Mouse (Mus musculus) activated CD4-positive, CD25-positive, alpha-beta regulatory T cell, adult 4 months (primary cell): Measurements from ENCODE around the gene Polr2h. TPM values are rescaled to one million over a fixed set of nuclear protein-coding genes. Genes with fewer than 3 reads are reported as not detected.

Experiments
- ATAC-seq: one replicate; pipeline ENCODE4 v1.8.0; 2017
- polyA plus RNA-seq, 2 experiments: library from polyadenylated mRNA; unstranded; fragments of 100-300 nt; shearing (Covaris generic); gene quantifications; one replicate each; pipeline ENCODE4 v1.2.1; 2017

The Polr2h gene
- polyA plus RNA-seq, 2 experiments from 2014 or later: 72.6 to 80.2 TPM

- ATAC-seq: no peak
These were observed 5.8 kb downstream of the Polr2h start for GRCm38 (mm10) chr16:20723247-20723646.

GRCm38 (mm10) chr16:20724338-20724748, 6.9 kb downstream of the Polr2h start:
- peak; percentile 49 for ATAC-seq

GRCm38 (mm10) chr16:20725321-20725720, 7.9 kb downstream of the Polr2h start:
- ATAC-seq: no peak

DNA sequence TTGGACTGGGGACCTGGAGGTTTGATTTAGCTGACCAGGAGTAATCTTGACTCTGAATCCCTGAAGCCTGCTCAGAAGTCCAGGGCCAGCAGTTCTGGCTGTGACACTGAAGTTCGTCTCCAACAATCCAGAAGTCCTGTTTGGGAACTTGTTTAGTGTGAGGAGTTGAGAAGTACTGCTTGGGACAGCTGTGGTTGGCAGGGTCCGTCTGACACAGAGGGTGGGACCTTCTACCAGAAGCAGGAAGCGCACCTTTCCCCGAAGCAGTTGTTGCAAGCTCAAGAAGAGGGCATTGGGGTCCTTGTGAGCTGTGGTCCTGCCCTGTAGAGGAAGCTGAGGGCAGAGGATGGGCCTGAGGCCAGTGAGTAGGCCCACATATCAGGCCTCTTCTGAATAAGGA, 8.3 kb downstream of the Polr2h start:
- ATAC-seq: no peak

GRCm38 (mm10) chr16:20726384-20726783, 8.9 kb downstream of the Polr2h start:
- ATAC-seq: no peak

DNA sequence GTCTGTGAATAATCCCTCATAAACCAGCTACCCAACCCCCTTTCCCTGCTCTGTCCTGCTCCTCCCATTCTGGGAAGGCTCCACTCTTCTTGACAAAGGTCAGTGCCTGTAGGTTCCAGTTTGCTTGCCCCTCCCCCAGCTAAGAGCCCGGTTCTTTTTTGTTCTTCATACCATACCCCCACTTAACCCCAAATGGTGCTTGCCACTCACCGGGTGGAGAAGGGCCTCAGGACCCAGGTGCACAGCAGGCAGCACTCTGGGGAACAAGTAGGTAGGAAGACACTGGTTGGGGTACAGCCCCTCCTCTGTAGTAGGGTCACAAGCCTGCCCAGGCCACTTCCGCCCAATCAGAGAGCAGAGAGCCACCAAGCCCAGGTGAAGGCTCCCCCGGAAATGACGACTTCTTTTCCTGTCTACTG, 12.8 kb downstream of the Polr2h start:
- no peak for ATAC-seq

- no peak for ATAC-seq
These were observed 14.2 kb downstream of the Polr2h start for GRCm38 (mm10) chr16:20731688-20732087.

DNA sequence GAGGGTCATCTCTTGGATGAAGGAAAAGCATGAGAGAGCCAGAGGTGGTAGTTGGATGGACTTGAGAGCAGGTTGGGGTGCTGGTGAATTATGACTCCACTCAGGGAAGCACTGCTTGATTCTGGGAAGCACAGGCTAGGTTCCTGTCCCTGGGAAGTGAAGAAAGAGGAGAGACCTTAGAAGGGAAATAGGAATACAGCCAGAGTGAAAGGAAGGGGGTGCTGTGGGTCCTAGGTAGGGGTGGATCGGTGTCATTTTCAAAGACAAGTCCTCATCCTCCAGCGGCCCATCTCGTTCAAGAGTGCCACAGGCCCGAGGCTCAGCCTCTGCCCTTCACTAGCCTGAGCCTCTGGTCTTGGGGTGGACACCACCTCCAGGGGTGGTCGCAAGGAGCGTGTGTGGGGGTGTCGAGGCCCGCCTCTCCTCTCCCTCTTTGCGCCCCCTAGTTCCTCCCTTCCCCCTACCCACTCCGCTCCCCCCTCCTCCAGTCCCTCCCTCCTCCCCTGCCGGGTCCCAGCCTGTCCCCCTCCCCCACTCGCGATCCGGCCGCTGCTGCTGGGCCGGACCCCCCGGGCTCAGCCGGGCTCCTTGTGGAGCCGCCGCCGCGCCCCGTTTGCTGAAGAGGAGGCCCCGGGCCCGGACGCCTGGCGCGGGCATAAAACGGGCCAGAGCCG, 14.9 kb downstream of the Polr2h start:
- ATAC-seq: no peak

DNA sequence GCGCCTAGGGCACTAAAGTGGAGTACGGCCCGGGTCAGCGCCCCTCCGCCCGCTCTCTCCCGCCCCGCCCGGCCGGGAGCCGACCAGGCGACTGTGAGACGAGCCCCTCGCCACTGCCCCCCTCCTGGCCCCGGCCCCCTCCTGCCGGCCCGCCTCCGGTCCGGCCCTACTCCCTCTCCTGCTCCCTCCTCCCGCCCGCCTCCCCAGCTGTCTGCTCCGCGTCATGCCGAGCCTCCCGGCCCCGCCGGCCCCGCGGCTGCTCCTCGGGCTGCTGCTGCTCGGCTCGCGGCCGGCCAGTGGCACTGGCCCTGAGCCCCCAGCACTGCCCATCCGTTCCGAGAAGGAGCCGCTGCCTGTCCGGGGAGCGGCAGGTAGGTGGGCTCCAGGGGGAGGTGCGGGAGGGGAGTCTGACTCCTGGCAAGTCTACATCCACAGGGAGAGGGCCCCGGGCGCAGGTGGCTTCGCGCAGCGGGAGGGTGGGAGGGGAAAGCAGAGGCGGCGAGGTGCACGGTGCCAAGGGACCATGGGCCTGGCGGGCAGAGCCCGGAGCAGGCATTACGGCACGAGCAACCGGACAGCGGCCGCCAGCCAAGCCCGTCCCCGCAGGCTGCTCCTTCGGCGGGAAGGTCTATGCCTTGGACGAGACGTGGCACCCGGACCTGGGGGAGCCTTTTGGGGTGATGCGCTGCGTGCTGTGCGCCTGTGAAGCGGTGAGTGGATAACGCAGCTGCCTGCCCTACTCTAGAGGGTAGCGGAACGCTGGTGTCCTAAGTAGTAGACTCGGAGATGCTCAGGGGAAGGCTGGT, 15.7 kb downstream of the Polr2h start, which contains the start of gene Chrd:
Gene Chrd, plus strand, starts transcription at position 203 of the 806 bp plus-strand sequence.
- ATAC-seq: no peak

DNA sequence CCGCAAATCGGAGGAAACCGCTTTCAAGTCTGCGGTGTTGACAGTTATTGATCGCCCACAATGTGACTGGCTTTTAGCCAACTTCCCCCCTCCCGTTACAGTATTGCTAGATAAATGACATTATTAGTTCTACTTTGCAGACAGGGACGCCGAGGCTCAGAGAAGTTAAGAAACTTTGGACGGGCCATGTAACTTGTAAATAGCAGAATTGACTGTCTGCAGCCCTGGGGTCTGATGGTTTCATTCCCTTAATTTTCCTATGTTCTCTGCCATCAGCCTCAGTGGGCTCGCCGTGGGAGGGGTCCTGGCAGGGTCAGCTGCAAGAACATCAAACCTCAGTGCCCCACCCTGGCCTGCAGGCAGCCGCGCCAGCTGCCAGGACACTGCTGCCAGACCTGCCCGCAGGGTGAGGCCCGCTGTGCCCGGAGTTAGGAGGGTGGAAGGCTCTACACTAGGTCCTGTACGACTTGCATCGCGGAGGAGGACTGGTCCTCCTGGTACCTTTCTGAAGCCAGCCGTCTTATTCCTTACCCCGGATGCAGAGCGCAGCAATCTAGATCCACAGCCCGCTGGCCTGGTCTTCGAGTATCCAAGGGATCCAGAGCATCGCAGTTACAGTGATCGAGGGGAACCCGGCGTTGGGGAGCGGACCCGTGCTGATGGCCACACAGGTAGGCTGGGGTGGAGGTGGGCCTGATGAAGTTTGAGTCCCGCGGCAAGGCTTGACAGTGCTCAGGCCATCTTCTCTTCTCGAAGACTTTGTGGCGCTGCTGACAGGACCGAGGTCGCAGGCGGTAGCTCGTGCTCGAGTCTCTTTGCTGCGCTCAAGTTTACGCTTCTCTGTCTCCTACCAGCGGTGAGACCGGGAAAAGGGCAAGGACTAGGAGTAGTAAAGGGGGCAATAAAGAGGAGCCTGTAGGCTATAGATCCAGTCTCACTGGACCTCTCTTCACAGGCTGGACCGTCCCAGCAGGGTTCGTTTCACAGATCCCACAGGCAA, 16.6 kb downstream of the Polr2h start, which contains the start of gene Thpo:
Gene Thpo, minus strand, starts transcription at position 781 of the 1,000 bp plus-strand sequence.
- no peak for ATAC-seq

- no peak for ATAC-seq
These were observed 18.2 kb downstream of the Polr2h start for GRCm38 (mm10) chr16:20735651-20736050.

- ATAC-seq: no peak
These were observed 18.7 kb downstream of the Polr2h start for GRCm38 (mm10) chr16:20736168-20736567.

GRCm38 (mm10) chr16:20736823-20737222, 19.4 kb downstream of the Polr2h start:
- ATAC-seq: no peak

DNA sequence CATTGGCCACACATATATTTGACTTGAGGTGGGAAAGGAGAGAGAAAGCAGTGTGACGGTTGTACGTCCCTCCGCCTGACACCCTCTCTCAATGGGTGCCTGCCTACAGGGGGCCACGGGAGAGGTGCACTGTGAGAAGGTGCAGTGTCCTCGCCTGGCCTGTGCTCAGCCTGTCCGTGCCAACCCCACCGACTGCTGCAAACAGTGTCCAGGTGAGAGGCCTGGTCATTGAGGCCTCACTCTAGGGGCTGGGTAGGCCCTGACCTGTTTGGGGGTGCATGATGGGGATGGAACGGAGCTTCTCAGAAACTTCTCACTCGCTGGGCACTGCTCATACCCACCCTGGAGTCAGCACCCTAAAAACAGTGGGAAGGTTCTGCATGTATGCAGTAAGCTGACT, 22.4 kb downstream of the Polr2h start:
- no peak for ATAC-seq

DNA sequence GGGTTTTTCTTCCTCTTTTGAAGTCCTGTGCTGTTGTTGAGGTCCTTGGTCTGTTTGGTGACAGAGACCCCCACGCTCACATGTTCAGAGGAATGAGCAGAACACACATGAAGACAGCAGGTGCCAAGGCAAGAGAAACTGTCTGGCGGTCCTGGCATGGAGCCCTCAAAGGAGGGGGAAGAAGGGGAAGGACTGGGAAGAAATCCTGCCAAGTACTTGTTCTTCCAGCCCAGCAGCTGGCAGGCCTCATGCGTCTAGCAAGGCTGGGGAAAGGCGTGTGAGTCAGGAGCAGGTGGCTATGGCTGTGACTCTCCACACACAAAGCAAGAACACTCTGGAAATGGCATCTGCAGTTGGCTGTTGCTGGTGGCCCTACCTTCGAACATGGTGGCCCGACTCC, 29.2 kb downstream of the Polr2h start:
- ATAC-seq: no peak

DNA sequence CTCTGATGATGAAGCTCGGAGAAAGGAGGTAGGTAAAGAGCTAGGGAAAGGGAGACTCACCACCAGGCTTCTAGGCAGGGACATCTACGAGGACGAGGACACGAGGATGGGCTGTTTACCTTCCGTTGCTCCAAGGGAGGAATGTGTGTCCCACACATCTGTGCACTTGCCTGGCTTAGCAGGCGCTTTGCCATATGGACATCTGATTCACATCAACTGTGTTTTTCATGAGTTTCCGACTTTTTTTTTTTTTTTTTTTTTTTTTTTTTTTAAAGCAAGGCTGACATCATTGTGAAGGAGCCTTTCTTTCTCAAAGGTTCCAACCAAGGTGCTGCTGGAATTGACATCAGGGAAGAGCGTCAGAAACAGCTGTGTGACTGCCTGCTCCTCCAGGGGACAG, 33.1 kb downstream of the Polr2h start:
- no peak for ATAC-seq

DNA sequence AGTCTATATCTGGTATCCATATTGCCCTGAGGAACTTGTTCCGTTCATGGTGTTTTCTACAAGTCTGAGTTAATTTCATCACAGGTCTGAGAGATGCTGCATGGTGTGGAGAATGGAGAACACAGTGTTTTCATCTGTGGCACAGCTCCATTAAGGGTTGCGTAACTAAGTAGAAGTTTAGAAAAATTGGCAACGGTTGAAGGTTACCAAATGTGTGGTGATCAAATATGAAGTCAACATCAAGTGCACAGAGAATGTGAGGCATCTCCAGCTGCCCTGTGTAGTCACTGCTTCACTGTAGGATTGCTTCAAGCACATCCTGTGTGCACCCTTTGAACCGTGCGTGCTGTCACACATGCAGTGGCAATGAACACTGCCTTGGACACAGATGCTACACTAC, 38.6 kb downstream of the Polr2h start:
- no peak for ATAC-seq

DNA sequence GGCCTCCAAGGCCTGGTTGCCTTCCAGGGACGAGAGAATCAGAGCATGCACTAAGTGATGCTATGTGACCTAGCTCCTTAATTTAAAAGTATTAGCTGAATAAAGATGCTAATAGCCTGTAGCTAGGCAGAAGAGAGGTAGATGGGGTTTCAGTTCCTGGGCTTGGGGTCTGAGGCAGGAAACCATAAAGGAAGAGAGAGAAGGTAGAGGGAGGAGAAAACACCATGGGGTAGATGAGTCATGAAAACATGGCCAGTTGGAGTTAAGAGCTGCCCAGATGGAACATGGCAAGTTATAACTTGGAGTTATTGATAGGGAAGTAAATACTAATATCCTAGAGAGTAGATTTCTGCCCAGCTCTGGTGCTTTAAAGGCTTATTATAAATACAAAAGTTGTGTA, 39.9 kb downstream of the Polr2h start:
- no peak for ATAC-seq

DNA sequence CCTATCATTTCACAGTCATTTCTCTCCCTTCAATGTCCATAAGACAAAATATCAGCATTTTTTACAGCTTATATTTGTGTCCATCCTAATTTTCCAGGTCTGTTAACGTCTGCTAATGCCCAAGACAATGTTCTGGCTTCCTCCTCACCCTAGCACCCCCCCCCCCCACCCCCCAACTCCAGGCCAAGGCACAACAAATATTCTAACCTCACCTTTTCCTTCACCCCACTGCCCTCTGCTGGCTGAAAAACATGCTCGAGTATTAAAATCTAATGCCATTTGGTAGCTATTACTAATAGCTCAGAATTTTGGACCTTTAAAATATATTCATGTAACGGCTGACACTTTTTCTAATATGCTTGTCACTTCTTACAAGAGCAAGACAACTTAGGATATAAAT, 44.2 kb downstream of the Polr2h start:
- no peak for ATAC-seq

- ATAC-seq: no peak
These were observed 47.8 kb downstream of the Polr2h start for GRCm38 (mm10) chr16:20765244-20765643.
